Comparison of ENCODE assay signal across 8 mouse cellular contexts in the genomic region with DNA sequence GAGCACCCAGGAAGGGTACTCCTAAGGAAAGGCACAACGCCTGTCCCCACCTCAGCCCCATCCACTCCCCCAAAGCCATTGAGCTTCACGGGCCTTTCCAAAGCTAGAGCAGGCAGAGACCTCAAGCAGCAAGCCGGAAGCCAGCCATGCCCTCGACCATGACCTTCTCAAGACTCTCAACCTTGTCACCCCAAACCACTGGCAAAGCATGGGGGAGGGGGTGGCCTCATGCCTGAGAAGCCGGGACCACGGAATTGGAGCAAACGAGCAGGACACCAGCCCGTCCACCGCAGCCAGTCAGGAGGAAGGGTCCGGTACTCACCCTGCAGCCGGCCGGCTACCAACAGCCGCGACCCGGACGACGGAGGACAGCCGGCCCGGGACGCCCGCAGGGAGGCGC. TPM values are rescaled to one million over a fixed set of nuclear protein-coding genes. Genes with fewer than 3 reads are reported as not detected.
DNase-seq lines count a peak whose midpoint lies in the region; ATAC-seq lines count a peak whose summit lies in the region.

No protein-coding gene starts in this region.

- no peak; the same call in 1 of the 2 replicates for ATAC-seq in liver, embryonic 16.5 days (ENCODE audit: low read depth)

- H3K9ac ChIP-seq in liver, embryonic 16.5 days (ENCODE audit: low read depth, low read length): peak overlapping the region; percentile 85

- H3K9me3 ChIP-seq in hindbrain, embryonic 10.5 days: no peaks in the 10 kb centered on the region
- no peaks in the 10 kb centered on the region for H3K9me3 ChIP-seq in liver, embryonic 16.5 days (replicated peaks; ENCODE audit: control insufficient read depth, low read length)

- H3K4me2 ChIP-seq in liver, embryonic 16.5 days (ENCODE audit: low read depth, low read length): peak overlapping the region; percentile 83

- WGBS in hindbrain, embryonic 10.5 days: under 1% methylated on average over 22 of the region's 22 CpGs
- WGBS in liver, embryonic 16.5 days (ENCODE audit: insufficient replicate concordance): under 1% methylated on average over 22 of the region's 22 CpGs

- peaks cover 20% of the 10 kb centered on the region for H3K36me3 ChIP-seq in hindbrain, embryonic 10.5 days
- H3K36me3 ChIP-seq in liver, embryonic 16.5 days (ENCODE audit: control insufficient read depth, insufficient read depth): no peaks in the 10 kb centered on the region
- no peaks in the 10 kb centered on the region for H3K36me3 ChIP-seq in splenic B cell, adult 2 months (ENCODE audit: control insufficient read depth, insufficient read depth, low read length, poor library complexity, severe bottlenecking)

- peak overlapping the region; percentile 98 for H3K27ac ChIP-seq in hindbrain, embryonic 10.5 days
- peak overlapping the region; percentile 90 for H3K27ac ChIP-seq in liver, embryonic 16.5 days (ENCODE audit: low read length)

- intact Hi-C loops in gastrocnemius, postnatal 36 days (cut with DNase I): loop anchor here (5.0 kb wide), 1 partner anchor 302 kb away; a partner anchor contains a TSS

- H3K4me3 ChIP-seq in hindbrain, embryonic 10.5 days: peak overlapping the region; percentile 100
- peak overlapping the region; percentile 95 for H3K4me3 ChIP-seq in liver, embryonic 16.5 days (ENCODE audit: low read depth, low read length)

- peaks cover 28% of the 10 kb centered on the region for H3K4me1 ChIP-seq in hindbrain, embryonic 10.5 days (replicated peaks)
- H3K4me1 ChIP-seq in liver, embryonic 16.5 days (ENCODE audit: control insufficient read depth, low read depth, low read length): peaks cover 28% of the 10 kb centered on the region

- no peaks in the 10 kb centered on the region for H3K27me3 ChIP-seq in hindbrain, embryonic 10.5 days (ENCODE audit: insufficient read depth, poor library complexity, severe bottlenecking)
- no peaks in the 10 kb centered on the region for H3K27me3 ChIP-seq in liver, embryonic 16.5 days (ENCODE audit: control insufficient read depth, insufficient read depth, low read depth, low read length)
- no peaks in the 10 kb centered on the region for H3K27me3 ChIP-seq in splenic B cell, adult 2 months (ENCODE audit: control insufficient read depth, insufficient read depth, low read length, poor library complexity, severe bottlenecking)

- DNase-seq in gastrocnemius, adult 18-20 months (ENCODE audit: low spot score): peak; percentile 18
- DNase-seq in gastrocnemius, postnatal 36 days: no peak
- peak; percentile 8 for DNase-seq in urinary bladder, postnatal 25 days (ENCODE audit: low spot score)
- DNase-seq in urinary bladder, adult 2 months (ENCODE audit: low spot score): no peak
- no peak for DNase-seq in hindbrain, embryonic 10.5 days (ENCODE audit: low spot score)
- peak; percentile 59 for DNase-seq in splenic B cell, adult 2 months (ENCODE audit: low read depth, low spot score)
- DNase-seq in urinary bladder, adult 18-20 months (ENCODE audit: low spot score in 2 of 2): no peak

RNA-seq across cellular contexts. Expression of a gene that starts 0.5 kb away (rescaled TPM):
- total RNA-seq in gastrocnemius, adult 18-20 months (2021): 10 to 100 TPM; 62.4 to 69.9 TPM
- 10 to 100 TPM; 64.4 to 68.6 TPM for total RNA-seq in gastrocnemius, postnatal 36 days (2021)
- 24.7 and 35.5 TPM in 2 replicates for polyA plus RNA-seq in urinary bladder, adult 2 months (2012; rRNA removed)
- polyA plus RNA-seq in hindbrain, embryonic 10.5 days (2016; fragmentation: Nextera tagmentation; extraction: Ambion mirVana): 45.1 and 49.6 TPM in 2 replicates
- 41.4 and 41.6 TPM in 2 replicates for polyA plus RNA-seq in liver, embryonic 16.5 days (2015; fragmentation: Nextera tagmentation; extraction: Ambion mirVana)

Comparison
In these comparisons a context has a peak if more than half of its experiments do, and no peak if none do; other contexts are left out.
1. DNase-seq: peak in gastrocnemius, adult 18-20 months (single experiment), urinary bladder, postnatal 25 days (single experiment) and splenic B cell, adult 2 months (single experiment); none in gastrocnemius, postnatal 36 days (0 of 2), urinary bladder, adult 2 months (single experiment), hindbrain, embryonic 10.5 days (single experiment) and urinary bladder, adult 18-20 months (0 of 2).